Mouse (Mus musculus) regulatory T cell (primary cell): Measurements from ENCODE around the gene Bicc1.

Source experiments
- in situ Hi-C: fragments of 300-600 bp; cut with MboI, MseI; formaldehyde crosslinking; loops from one replicate; pipeline ENCODE4 v1.15.1; 2025; ENCODE audit warnings: high pct_unique_total_duplicates

Bicc1 gene

DNA sequence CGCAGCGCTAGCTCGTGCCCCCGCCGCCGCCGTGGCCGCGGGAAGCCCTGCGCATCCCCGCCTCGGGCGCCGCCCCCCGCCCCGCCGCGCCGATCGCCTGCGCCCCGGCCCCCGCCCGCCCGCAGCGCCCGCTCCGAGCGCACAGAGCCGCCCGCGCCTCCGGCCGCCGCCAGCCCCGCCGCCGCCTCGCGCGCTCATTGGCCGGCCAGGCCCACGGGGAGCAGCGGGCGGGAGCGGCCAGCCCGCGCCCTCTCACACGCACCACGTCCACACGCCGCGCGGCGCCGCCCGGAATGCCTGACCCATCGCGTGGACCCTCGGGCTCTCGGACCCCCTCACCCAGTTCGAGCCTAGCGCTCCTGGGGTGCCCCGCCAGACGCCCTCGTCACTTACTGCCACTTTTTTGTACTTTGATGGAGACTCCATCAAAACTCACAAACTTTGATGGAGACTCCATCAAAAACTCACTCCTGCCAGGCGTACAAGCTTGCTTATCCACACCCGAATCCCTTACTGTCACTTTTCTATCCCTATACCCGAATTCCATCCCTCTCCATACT is at the start of gene Bicc1:
Bicc1 (minus strand) TSS at position 25 of the 560 bp plus-strand sequence.
- in situ Hi-C loops, result no loop called here

DNA sequence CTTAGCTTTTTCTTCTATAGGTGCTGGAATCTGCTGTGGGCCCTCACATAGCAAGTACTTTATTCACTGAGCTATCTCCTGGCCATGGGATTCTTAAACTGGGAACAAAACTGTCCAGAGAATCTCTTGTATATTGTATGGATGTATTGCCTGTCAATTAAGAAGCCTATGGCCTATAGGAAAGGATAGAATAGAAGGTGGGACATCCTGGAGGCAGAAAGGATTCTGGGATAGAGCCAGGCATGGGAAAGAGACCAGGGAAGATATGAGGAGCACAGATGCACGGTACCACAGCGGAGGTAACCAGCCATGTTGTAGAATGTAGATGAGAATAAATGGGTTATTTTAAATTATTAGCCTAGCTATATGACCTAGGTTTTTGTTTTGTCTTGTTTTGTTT is 42.0 kb upstream of the Bicc1 start:
- in situ Hi-C loops, result no loop called here

DNA sequence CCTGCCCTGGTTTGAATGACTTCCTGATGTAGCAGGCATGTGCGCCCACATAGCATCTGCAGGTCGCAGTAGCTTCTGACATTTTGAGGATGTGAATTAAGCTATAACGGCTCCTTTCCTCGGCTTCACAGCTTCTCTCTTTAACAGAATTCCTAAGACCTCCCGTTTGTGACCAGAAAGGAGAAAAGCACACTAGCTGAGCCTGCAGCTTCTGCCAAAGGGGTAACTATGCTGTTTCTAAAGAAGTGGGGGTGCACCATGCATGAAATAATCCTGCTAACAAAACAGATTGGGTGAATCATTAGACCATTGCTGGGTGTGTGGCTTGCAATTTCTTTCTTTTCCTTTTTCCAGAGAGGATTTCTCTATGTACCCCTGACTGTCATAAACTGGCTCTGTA is 41.5 kb upstream of the Bicc1 start:
- in situ Hi-C loops, result no loop called here

DNA sequence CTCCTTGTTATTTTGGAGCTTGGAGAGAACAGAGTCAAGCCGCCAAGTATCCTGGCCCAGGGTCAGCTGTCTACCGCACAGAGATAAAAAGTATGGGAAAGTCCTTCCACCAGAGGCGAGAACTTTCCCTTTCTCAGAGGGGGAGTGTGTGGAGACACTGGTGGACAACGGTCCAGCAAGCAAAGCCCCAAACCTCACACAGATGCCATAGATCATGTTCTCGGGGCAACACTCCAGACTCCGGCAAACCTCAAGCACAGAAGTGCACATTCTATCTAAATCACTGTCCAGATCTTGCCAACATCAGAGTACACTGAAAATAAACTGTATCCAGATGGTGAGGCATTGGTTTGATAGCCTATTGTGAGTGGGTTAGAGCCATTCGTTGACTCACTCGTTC is 39.2 kb upstream of the Bicc1 start:
- in situ Hi-C loops, result no loop called here

DNA sequence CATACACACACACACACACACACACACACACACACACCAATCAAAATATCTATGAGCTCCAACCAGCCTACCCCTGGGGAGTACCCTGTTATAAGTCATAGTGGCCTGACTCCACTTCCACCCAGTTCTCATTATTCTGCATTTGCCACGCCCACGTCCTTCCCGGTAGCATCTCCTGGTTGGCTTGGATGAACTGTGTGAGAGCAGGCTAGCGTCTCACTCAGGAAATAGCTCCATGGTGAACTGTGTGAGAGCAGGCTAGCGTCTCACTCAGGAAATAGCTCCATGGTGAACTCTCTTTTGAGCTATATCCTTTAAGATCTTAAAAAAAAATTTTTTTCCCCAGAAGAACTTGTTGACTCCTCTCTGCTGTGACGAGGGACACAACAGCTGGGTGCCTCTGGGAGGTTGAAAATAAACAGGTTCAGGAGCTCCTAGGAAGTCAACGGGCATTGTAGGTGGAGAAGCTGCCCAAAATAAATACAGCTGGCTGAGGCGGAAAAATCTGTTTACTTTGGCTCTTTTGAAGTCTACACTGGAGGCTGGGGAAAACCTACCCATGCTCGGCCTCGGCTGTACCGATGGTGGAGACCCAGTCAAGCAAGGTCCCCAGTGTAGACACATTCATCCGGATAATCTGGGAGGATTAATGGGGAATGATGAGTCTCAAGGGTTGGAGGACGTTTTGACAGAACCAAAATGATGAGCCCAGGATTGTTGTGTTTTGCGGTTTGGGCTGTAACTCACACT is 37.7 kb upstream of the Bicc1 start:
- in situ Hi-C loops, result no loop called here

DNA sequence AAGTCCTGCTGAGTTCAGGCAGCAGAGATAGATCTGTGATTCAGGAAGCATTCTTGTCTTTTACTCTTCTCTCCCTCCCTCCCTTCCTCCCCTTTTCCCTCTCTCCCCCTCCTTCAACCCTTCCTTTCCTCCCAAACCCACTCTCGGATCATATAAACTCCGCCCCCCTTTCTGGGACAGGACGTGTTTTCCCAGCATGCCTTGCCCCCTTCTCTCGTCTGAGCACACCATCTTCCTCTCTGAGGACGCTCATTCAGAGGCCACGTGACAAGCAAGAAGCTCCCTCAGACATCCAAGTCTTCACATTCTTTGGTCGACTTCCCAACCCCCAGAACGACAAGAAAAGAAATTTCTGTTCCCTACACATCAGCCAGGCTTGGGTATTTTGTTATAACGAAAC is 36.0 kb upstream of the Bicc1 start:
- in situ Hi-C loops, result no loop called here

DNA sequence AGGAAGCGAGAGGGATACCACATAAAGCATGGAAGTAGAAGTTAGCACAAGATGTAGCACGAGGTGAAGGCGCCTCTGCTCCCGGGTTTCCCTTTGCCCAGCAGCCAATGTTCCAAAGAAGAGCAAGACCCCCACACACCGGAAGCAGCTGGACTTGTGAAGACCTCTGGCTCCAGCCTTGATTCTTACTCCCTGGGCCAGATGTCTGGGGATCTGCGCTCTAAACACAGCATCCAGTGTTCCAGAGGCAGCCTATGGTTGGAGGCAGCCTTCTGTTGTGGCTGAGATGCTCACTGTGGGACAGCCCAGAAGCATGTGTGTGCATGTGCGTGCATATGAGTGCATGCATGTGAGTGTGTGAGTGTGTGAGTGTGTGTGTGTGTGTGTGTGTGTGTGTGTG is 35.2 kb upstream of the Bicc1 start:
- in situ Hi-C loops, result no loop called here

DNA sequence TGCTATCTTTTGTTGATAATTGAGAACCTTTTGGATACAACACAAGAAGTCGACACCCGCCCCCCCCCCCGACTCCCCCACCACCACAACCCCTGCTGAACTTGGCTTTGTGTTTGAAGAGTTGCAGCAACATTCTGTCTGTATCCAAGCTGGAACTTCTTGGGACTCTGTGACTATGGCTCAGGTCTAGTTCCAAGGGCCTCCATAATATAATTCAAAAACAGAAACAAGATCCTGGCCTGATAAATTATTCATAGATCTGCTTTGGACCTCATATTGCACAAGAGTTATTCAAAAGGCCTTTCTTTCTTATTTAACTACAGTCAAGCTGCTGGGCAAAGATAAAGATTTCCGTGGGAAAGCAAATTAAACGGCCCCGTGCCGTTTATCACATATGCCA is 33.8 kb upstream of the Bicc1 start:
- in situ Hi-C loops, result no loop called here

DNA sequence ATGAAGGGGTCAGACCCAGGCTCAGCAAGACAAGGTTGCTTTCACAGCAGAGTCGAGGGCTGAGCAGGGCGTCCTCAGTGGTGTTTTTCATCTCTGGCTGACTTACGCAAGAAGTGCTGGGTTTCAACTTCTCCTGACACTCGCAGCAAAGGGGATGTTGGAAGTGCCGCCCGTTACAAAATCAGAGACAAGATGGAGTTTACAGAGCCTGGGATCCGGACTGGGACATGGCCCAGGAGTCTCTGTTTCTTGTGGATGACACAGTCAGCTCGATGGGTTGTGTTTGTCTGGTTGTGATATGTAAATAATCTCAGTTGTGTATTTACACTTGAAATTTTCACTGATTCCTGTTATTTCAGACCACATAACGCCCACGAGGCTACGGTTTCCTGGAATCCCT is 33.4 kb upstream of the Bicc1 start:
- in situ Hi-C loops, result no loop called here

DNA sequence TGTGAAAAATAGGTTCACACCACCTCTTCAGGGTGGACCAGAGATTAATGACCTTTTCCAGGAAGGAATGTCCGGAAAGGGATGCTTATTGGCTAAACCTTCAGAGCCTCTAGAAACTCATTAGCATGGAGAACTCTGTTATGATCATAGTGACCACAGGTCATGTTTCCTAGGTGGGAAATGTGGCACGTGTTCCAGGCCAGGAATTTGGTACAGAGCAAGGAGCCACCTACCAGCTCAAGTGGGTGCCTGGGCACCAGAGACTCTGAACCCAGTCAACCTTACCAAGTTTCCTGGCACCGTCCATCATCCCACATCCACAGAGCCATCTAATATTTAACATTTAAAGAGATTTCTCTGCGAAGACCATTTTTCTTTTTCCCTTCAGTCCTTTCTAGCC is 29.2 kb upstream of the Bicc1 start:
- in situ Hi-C loops, result no loop called here

DNA sequence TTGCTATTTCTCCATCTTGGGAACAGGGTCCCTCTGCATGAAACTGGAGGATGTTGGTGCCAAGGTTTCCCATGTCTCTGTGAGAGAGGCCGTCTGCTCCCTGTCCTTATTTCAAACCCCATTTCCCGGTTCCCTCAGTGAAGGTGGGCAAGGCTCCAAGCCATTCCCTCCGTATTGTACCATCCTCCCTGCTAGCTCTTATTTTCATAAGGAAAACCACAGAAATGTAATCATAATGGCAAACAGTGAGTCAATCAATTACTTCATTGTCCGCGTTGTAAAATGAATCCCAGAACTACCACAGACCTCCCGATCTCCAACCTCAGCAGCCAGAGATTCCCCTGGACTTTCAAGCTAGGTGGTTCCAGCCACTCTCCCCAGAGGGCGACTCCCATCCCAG is 25.6 kb upstream of the Bicc1 start:
- in situ Hi-C loops, result no loop called here

DNA sequence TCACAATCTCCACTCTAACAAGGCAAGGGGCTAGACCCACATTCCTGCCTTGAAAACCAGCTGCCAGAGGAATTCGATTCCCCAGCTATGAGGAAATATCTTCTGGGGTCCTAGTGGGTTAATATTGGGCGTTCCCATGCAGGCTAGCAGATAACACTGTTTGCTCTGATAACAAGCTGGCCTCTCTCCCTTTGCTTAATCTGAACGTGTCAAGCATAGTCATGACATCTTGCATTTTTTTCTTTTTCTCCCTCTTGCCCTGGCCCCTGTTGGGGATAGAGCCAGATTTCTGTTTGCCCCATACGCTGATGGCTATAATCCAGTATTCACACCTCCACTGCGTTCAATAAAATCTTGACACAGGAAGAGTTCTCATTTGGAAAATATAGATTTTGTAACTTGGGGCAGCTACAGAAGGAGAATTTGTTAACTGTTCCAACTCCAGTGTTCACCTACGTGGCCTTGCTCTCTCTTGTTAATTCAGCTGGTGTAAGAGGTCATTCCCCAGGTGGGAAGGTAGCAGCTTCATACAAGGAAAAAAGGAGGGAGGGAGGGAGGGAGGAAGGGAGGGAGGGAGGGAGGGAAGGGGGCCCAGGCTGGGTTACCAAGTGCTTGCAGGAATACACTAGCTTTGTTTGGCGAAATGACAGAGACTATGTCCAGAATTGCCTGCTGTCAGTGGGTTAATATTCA is 24.0 kb upstream of the Bicc1 start:
- in situ Hi-C loops, result no loop called here

DNA sequence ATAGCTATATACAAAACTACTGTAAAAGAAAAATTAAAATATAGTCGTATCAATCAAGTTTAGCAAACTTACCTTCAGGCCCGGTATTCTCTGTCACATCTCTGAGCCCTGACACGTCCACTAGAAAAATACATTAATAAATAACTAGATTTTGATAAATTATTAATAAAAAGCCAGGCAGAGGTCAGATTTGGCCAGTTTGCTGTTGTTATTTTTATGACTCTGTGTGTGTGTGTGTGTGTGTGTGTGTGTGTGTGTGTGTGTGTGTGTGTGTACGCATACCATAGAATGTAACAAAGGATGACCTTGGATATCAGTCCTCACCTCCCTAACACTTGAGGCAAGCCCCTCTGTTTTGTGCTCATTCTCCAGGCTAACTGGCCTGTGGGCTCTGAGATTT is 22.4 kb upstream of the Bicc1 start:
- in situ Hi-C loops, result no loop called here

DNA sequence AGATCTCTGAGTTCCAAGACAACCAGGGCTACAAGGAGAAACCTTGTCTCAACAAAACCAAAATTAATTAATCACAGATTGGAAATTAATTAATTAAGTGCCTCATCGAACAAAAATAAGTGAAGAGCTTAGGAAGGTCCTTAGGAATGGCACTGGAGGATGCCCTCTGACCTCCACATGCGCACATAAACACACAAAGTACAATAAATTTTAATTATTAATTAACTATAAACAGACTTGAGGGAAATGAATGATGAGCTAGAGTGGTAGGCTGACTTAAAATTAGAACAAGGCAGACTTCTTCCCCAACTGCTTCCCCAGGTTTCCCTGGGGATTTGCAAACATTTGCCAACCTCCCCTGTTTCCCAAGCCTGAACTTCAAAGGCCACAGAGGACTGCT is 21.6 kb upstream of the Bicc1 start:
- in situ Hi-C loops, result no loop called here

DNA sequence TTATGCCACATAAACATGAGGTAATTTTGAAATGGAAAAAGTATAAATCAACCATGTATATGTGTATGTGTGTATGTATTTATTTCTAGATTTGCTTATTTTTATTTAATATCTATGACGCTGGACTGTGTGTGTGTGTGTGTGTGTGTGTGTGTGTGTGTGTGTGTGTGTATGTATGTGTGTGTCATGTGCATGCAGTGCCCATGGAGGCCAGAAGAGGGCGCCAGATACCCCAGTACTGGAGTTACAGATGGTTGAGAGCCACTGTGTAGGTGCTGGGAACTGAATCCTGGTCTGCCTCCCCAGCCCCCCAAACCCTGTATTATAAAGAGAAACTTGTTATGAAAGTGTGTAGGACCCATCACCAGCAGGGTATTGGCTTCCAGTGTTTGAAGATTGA is 20.6 kb upstream of the Bicc1 start:
- in situ Hi-C loops, result no loop called here

DNA sequence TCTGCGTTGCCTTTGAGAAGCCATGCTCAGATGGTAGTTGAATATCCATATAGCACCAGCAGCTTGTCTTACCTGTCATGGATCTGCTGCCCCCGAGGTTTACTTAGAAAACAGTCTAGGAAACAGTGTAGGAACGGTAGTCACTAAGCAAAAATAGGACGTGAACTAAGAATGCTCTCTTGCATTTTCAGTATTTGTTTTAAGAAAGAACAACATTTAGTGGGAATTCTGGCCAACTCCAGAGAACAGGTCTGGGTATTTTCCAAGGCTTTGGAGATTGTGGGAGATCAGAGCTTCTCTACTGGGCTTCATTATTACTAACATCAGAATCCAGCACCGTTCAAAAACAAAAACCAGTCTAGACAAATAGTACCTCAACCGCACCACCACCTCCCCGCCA is 17.7 kb upstream of the Bicc1 start:
- in situ Hi-C loops, result no loop called here

DNA sequence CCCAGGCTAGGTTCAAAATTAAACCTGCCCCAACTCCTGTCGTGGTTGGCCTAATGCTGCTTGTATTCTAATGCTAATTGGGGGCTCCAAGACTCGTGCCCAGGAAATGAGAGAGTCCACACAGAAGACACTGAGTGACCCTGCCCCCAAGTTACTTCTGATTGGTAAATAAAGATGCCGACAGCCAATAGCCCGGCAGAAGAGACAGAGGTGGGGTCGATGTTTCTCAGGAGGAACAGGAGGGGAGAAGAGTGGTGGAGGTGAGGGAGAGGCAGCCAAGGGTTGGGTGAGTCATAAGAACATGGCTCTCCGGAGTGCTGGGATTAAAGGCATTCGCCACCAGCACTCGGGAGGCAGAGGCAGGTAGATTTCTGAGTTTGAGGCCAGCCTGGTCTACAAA is 16.8 kb upstream of the Bicc1 start:
- in situ Hi-C loops, result no loop called here

DNA sequence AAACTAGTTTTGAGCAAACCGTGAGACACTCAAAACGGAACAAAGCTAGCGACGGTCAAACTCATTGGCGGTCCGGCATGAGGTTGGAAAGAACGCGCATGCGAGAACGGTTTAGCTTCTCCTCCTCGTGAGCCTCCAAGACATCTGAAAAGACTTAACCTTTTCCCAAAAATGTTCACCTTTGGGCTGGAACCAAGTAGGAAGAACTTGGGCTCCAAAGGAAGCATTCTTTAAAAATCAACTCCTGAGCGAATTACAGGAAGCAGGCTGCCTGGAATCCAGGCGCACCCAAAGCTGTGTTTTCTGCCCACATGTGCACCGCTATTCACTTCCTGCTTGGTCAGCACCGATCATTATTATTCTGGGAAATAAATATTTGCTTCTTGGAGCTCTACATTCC is 15.8 kb upstream of the Bicc1 start:
- in situ Hi-C loops, result no loop called here

DNA sequence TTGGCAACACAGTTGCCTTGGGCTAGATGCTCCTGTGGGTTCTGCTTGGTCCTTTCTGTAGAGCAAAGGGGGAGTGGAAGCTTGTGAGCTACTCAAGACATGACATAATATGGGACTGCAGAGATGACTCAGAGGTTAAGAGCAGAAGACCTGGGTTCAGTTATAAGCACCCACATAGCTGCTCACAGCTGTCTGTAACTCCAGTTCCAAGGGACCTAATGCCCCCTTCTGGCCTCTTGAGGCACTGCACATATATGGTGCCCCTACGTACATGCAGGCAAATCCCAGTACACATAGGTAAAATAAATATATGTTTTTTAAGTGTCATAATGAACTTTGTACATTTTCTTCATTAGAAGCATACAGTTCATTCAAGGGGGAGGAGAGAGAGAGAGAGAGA is 11.9 kb upstream of the Bicc1 start:
- in situ Hi-C loops, result no loop called here

DNA sequence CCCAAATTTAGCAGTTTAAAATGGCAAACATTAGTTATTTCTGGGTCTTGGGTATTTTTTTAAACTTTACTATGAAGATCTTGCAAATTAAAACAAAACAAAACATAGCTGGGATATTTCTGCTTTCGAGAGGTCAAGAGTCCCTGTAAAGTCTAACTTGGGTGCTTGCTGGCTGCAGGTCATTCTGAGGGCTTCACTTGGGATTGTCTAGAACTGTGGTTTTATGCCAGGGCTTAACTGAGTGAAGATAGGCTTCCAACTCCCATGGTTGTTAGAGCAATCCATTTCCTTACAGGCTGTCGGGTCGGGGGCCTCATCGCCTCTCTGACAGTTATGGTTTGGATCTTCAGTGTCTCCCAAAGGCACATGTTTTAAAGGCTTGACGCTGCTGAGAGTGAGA is 11.3 kb upstream of the Bicc1 start:
- in situ Hi-C loops, result no loop called here

DNA sequence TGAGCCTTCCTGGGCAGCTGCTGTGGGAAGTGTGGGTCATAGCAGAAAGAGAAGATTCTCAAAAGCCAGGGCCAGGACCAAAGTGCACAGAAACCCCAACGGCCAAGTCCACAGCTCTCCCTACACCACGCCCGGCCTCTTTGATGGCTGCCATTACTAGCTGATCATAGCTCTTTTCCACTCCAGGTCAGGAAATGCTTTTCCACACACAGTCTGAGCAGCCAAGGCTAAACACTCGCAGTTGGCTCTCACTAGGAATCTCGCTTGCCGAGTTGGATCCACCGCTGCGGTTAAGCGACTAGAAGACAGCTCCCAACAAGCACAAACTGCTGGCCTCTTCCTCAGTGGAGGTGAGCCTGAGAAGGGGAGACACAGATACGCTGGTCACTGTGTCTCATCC is 10.3 kb upstream of the Bicc1 start:
- in situ Hi-C loops, result no loop called here

DNA sequence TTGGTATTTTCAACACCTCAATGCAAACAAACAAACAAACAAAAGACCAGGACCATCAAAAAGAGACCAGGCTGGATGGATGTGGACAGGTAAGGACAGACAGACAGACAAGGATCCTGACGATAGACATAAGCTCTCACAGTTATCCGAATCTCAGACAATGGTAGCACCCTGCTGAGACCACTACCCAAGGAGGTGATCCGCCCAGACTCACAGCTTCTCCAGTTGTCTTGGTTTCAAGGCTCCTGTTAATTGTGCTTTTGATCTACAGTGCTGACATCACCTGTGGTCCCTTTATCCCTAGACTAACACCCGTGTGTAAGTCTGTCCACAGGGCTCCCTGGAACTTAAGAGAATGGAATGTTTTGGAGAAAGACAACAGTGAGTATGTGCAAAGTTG is 9.7 kb upstream of the Bicc1 start:
- in situ Hi-C loops, result no loop called here

DNA sequence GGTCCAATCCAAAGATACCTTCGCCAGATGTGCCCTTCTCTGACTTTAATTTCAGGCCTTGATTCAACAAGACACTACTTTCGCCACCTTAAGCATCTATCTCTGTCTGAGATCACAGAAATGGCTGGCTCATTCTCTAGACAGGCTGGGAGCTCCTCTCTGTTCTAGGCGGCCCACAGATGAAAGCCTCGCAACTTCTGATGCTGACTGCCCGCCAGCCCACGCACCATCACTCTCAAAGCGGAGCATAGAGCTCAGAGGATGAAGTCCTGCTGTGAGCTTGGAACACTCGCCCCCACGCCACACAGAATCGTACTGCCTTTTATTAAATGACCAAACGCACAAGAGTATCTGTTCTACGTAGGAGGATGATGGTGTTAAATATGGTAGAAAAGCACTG is 949 bp upstream of the Bicc1 start:
- in situ Hi-C loops, result no loop called here
